Mouse (Mus musculus): ENCODE data around the gene Cc2d2b. TPM values are rescaled to one million over a fixed set of nuclear protein-coding genes. Genes with fewer than 3 reads are reported as not detected.

Cc2d2b gene
- total RNA-seq, 4 experiments from 2014 or later = 0.53 to 1.1 (median 0.74) TPM

GRCm38 (mm10) chr19:40831416-40832201 lies 83.1 kb downstream of the Cc2d2b start:
- no peak for DNase-seq (ENCODE audit: low spot score in 2 of 2)

- DNase-seq (ENCODE audit: low spot score in 2 of 2) = no peak
These were observed 83.8 kb downstream of the Cc2d2b start for GRCm38 (mm10) chr19:40832361-40832760.

GRCm38 (mm10) chr19:40834436-40834835 lies 85.9 kb downstream of the Cc2d2b start:
- DNase-seq (ENCODE audit: low spot score in 2 of 2) = no peak

- no peak for DNase-seq (ENCODE audit: low spot score in 2 of 2)
These were observed 89.7 kb downstream of the Cc2d2b start for GRCm38 (mm10) chr19:40838205-40838604.

GRCm38 (mm10) chr19:40840303-40840702 lies 91.8 kb downstream of the Cc2d2b start:
- no peak for DNase-seq (ENCODE audit: low spot score in 2 of 2)

GRCm38 (mm10) chr19:40841083-40841482 lies 92.5 kb downstream of the Cc2d2b start:
- DNase-seq (ENCODE audit: low spot score in 2 of 2) = no peak

GRCm38 (mm10) chr19:40841593-40841992 lies 93.0 kb downstream of the Cc2d2b start:
- DNase-seq (ENCODE audit: low spot score in 2 of 2) = no peak

GRCm38 (mm10) chr19:40844731-40845130 lies 96.2 kb downstream of the Cc2d2b start:
- no peak for DNase-seq (ENCODE audit: low spot score in 2 of 2)

- no peak for DNase-seq (ENCODE audit: low spot score in 2 of 2)
These were observed 100.8 kb downstream of the Cc2d2b start for GRCm38 (mm10) chr19:40849391-40849790.

- DNase-seq (ENCODE audit: low spot score in 2 of 2) = peak in 1 of 2 experiments; percentile 18
These were observed 111.0 kb downstream of the Cc2d2b start for GRCm38 (mm10) chr19:40859555-40859954.

GRCm38 (mm10) chr19:40868284-40868683 lies 119.7 kb downstream of the Cc2d2b start:
- no peak for DNase-seq (ENCODE audit: low spot score in 2 of 2)

GRCm38 (mm10) chr19:40869425-40870105 lies 121.0 kb downstream of the Cc2d2b start:
- DNase-seq (ENCODE audit: low spot score in 2 of 2) = no peak

GRCm38 (mm10) chr19:40872955-40873665 lies 124.6 kb downstream of the Cc2d2b start:
- peak; percentile 69 to 87 for DNase-seq (ENCODE audit: low spot score in 2 of 2)

Other genes with a start within 250 kb of the Cc2d2b start
- gene Sorbs1, start 235.0 kb upstream of the Cc2d2b start, total RNA-seq (2022) = 100 to 1,000 TPM; 159 to 179 (median 160) TPM
- gene Aldh18a1, start 160.3 kb upstream of the Cc2d2b start, total RNA-seq (2022) = 10 to 100 TPM; 17.6 to 27.6 (median 25.3) TPM
- 10 to 100 TPM; 18.9 to 19.6 (median 19.2) TPM for gene Tctn3, start 136.5 kb upstream of the Cc2d2b start, total RNA-seq (2022)
- 10 to 100 TPM; 15.7 to 31.3 (median 21.7) TPM for gene Entpd1, start 136.4 kb upstream of the Cc2d2b start, total RNA-seq (2022)
- 1 to 10 TPM; 6.4 to 7.8 (median 7.2) TPM for gene Ccnj, start 82.5 kb downstream of the Cc2d2b start, total RNA-seq (2022)
- gene Zfp518a, start 146.0 kb downstream of the Cc2d2b start, total RNA-seq (2022) = 1 to 10 TPM; 6.4 to 9.5 (median 8.3) TPM
- gene Blnk, start 245.8 kb downstream of the Cc2d2b start, total RNA-seq (2022) = 10 to 100 TPM in 3 of 4 experiments, 1 to 10 TPM in 1; 9.6 to 13.5 (median 10.9) TPM

All from left cerebral cortex, adult 8-10 months (tissue).